Mouse (Mus musculus): ENCODE results near the gene Gm20479.

GRCm38 (mm10) chr7:27361283-27361946 lies 4.2 kb upstream of the Gm20479 start:
- TF ChIP-seq CTCF (IDR thresholded peaks at IDR 0.05; ENCODE audit: low read depth, low read length) (no peak), GATA1 (IDR thresholded peaks at IDR 0.05; ENCODE audit: borderline replicate concordance, low read length) (no peak)

All from G1E (cell line).